Mouse (Mus musculus) frontal cortex, postnatal 14 days (tissue): ENCODE results near the gene Limch1.

ENCODE experiments used
- DNase-seq, 2 experiments: peaks; one replicate each; pipeline ENCODE4 v3.0.0; 2022; ENCODE audit warnings: low spot score in 2 of 2

Gene Limch1

DNA sequence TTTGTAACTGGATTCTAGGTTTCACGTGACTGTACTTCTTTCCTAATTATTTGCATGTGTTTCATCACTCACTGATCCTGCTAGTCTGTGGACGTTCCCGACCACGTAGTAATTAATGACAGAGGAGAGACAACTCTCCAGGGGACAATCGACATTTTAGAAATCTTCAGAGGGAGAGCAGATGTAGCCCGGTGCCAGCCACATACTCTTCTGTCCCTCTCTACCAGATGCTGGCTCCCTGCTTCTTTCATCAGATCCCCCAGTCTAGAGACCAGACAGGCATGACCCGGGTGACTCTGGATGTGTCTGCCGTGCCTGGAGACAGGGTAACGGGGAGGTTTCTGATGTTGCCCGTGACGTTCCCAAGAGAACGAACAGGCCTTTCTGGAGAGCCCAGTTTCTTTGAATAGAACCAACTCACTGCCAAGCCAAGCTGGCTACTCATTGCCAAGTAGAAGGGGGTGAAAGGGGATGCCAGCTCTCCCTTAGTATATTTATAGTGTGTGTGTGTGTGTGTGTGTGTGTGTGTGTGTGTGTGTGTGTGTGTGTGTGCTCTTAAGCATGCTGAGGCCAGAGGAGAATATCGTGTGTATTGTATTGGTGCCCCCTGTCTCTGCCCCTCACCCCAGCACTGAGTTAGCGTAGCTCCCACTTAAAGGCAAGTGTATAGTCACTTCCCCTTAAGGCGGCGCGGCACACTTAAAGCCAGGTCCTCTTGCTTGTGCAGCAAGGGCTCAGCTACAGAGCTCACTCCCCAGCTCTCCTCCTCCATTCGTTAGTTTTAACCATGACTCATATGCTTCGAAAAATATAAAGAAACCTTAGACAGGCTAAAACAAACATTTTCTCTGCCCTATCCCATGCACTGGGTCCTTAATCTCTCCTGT lies 233.9 kb downstream of the Limch1 start:
- peak in 1 of 2 experiments; percentile 29 for DNase-seq

DNA sequence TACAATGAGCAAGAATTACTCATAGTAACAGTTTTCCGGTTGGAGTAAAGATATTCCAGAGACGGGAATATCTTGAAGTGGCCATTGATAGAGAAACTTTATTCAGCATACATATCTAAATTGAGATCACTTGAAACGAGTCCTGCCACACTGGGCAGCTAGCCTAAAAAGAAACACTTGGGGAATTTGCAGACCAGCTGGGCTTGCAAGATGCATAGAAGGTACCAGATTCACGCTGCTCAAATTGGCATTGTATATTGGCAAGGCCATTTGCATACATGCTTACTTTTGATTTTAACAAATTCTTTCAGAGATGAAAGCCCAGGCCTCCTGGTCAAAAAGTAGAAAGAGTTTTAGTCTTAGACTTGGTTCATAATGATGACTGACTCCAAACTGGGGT lies 235.2 kb downstream of the Limch1 start:
- DNase-seq: peak in 1 of 2 experiments; percentile 40

DNA sequence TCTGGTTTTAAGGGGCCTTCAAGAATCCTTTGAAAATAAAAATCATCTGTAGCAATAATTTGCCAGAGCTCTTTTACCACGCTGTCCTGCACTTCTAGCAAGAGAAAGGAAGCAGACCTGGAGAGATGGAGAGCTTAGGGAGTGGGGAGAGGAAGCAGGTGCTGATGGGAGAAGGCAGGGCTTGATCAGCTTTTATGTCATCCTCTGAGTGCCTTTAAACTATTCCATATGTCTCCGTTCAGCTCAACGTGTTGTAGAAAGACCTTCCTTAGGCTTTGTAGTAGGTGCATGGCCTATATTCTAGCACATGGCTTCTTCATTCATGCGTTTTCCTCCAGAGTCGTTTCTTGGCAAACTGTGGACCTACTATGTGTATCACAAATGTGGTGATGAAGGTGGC lies 237.5 kb downstream of the Limch1 start:
- DNase-seq: no peak

DNA sequence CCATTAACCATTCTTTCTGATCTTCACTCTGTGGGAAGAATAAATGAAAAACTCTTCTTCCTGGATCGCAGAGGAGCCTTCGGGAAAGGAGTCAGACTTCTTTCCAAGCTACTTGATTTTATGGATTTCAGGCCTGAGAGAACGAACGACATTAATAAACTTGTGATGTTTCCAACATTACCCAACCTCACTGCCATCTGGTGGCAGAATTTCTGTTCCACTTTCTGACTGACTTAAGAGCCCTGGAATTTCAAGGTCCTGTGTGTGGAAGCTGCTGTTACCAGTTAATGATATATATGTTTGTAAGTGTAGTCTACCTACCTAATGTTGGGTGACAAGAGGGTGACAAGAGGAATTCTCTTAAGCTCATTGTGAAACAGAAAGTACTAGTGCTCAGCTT lies 243.3 kb downstream of the Limch1 start:
- DNase-seq: no peak

DNA sequence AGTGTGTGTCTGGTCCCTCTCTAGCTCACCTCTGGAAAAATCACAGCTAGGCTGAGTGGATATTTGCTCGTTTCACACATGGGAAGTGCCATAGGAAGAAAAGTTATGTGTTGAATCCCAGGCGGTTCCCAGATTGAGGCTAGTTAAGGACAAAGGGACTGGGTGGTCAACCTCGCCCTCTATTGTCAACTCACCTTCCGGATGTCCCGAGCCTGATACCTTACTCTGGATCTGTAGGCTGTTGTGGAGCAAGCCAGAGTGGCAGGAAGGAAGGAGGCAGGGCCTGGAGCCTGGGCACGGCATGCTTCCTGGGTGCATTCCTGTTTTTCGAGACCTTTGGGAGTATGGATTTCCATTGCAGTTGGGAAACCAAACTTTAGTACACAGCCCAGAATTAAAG lies 243.9 kb downstream of the Limch1 start:
- no peak for DNase-seq

DNA sequence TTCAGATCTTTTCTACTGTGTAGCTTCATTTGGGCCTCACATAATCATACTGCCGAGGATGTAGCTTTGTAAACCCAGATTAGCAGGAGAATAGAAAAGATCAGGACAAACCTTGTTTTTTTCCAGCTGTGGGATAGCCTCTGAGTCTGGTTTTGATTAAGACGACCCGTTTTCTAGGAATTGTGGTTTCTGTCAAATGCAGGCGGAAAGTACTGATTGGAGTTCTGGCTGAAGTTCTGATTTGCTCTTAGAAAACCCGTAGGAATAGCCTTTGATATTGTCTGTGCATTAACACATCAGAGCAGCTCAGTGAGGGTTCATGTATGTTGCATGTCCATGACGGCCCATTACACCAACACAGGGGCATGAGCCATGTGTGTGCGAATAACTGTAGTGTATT lies 246.8 kb downstream of the Limch1 start:
- DNase-seq: no peak

DNA sequence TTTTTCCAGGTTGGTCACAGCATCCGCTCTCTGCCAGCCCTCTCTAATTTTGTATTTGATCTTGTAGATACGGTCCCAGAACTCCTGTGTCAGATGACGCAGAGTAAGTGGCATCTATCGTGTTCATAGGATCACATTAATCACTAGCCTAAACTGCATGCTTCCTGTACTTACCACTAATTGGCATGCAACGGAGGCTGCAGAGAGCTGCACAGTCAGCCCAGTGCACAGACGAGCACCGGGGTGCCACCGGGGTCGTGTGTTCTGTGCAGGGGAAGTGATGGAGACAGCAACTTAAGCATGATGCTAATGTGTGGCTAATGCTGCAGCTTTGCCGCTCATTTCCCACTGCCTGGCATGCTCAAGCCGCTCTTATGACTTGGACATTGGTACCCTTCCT lies 247.4 kb downstream of the Limch1 start:
- no peak for DNase-seq

DNA sequence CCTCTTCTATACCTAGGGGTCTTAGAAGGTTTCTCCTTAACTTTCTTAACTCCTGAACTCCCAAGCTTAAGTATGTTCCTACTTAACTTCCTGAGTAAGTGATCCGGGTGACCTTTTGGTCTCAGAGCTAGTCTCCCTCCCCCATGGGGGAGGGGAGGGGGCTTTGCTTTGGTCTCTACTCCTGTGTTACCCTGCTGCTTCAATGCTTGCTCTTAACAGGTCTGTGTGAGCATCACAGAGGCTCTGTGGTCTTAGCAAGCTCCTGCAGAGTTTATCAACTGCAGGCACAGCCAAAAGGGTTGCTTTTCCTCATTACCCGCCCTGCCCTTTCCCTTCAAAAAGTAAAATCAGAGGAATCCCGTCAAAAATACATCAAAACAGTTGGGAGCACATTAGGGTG lies 250.5 kb downstream of the Limch1 start:
- no peak for DNase-seq

DNA sequence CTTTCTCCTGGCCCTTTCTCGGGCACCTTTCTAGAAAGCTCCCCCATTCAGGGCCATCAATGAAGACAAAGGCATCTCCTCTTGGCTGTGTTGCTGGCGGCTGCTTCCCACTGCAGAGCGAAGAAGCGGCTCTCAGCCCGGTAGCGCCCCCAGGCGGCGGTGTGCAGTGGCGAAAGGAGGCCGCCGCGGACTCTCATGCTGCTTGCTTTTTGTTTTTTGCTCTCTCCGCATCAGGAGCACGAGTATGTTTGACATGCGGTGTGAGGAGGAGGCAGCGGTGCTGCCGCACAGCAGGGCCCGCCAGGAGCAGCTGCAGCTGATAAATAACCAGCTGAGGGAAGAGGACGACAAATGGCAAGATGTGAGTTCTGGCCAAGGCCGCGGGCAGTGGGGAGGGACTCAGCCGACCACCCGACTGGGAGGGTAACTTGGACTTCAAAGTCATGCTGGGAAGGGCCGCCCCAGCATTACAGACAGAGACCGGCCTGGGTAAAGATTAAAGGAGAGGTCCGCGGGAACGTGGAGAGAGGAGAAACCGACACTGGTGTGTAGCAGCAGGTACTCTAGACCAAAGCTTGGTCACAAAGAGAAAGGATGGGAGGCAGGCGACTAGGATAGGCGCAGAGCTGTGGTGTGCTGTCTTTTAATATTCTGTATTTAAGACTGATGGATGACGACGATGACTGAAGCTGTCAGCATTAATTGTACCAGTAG lies 251.4 kb downstream of the Limch1 start:
- peak; percentile 69 to 84 for DNase-seq

DNA sequence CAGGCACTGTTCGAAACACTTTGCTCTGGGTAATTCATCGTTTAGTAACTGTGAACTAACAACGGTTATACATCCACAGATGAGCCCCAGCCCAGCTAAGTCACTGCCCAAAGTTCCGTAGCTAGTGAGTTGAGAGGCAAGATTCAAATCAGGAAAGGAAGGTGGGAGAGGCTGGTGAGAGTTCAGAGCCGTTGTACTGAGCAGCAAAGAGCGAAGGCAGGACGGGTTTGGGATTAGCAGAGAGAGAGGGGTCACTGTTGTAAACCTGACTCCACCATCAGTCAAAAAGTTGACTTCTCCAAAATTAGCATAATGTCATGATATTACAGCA lies 251.9 kb downstream of the Limch1 start:
- no peak for DNase-seq

DNA sequence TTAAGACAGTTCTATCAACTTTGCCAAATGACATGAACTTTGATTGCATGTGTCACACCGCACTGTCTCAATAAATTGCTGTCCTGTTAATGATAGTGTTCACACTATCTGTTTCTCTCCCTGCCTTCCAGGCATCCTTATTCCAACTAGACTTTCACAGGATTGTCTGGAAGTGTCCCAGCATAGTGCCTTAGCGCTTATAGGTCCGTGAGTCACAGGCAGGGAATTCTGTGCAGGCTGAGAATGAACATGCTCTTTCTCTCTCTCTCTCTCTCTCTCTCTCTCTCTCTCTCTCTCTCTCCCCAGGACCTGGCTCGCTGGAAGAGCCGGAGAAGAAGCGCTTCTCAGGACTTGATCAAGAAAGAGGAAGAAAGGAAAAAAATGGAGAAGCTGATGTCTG lies 252.7 kb downstream of the Limch1 start:
- no peak for DNase-seq

DNA sequence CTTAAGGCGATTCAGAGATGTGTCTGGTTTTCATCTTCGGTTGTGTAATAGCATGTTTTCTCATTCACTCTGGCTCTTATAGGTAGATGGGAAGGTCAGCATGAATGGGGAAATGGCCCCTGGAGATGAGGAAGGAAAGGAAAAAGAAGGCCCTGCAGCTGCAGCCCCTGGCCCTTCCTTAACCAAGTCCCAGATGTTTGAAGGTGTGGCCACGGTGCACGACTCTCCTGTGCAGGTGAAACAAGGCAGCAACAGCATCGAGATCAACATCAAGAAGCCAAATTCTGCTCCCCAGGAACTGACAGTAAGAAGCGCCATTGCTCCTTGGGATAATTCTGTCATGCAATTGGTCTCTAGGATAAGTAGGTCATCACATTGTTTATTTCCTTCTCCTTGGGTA lies 256.7 kb downstream of the Limch1 start:
- no peak for DNase-seq

DNA sequence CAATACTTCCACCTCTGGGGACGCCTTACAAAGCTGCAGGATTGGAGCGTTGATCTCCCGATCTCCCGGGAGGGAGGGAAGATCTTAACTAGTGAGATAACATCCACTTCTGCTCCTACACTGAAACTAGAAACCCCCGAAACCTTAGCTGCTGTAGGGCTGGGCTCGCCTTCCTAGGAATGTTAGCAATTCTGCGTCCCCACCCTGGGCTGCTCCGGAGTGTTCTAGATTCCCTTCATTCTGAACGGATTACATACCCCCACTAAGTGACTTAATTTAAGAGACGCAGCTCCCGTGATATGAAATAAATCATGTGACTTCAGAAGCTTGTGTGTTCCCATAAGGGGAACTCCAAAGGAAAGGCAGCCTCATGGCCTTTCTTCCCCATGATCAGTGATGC lies 259.0 kb downstream of the Limch1 start:
- DNase-seq: no peak

DNA sequence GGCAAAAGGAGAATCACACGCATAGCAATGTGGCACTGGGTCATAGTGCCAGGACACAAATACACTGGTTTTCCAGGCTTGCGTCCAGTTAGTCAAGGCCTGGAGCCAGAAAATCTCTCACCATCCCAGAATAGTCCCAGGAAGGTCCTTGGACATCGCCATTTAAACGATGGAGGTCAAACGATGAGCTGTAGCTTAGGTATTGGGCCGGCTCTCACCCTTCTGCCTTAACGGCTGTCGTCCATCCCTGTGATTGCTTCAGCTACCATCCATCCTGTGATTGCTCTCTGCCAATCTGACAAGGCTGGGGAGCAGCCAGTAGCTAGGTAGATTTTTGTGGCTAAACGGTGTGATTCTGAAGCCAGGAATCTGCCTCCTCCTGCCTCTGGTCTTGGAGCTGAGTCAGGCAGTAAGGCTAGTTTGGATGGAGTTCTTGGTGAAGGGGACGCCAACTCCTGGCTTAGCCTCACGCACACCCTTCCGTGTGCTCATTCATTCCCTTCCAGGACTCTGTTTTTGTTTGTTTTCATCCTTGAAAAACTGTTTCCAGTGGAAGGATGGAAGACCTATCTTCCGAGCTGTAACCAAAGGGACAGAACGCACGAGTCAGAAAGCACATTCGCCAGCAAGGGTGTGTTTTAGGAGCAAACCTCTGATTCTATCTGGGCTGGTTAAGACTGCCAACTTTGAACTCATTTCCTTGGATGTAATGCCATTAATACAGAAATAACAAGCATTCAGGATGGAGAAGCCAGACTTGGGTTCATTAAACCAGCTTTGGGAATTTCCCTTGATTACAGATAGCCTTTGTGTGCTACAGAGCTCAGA lies 265.6 kb downstream of the Limch1 start:
- no peak for DNase-seq

DNA sequence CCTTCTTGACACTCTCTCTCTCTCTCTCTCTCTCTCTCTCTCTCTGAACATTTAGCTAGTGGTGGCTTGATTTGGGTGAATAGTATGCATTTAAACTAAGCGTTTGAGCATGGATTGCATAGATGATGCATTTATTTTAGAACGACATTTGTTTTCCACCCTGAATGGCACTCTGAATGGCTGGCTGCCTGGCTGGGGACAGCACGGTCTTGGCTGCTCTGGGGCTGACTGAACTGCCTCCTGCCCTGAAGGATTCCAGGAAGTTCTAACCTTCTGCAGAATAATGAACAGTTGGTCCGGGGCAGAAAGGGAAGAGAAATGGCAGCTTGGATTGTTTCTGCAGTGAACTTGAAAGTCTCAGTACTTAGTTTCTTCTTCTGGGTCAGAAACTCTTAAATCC lies 266.4 kb downstream of the Limch1 start:
- no peak for DNase-seq

DNA sequence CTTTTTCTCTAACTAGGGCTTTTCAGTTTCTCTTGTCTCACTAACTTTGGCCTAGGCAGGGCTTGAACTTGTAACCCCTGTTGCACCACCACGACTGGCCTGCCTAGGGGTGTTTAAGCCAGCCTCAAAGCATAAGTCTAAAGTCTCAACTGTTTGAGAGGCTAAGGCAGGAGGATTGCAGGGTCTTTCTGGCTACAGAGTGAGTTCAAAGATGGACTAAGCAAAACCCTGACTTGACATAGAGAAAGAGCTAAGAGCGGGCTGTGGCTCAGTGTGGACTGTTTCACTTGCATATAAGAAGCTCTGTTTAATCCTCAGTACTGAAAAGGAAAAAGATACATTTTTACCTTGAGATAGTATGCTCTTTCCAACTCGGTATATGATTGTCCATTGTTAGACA lies 268.3 kb downstream of the Limch1 start:
- DNase-seq: no peak

DNA sequence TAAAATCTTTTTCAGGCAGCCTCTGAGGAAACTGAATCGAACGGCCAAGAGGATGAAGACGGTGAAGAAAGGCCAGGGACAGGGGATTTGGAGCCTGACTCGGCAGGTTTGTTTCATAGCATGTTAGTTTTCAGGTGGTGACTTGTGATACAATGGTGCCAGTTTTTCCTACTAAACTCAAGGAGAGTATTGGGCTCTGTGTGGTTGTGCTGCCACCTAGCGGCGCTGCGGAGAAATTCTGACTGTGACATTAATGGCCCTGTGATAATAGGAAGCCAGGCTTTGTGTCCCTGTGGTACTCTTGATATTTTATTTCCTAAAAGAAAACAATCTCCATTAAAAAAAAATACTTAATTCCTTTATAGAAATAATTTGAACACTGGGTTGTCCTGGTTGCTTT lies 270.8 kb downstream of the Limch1 start:
- peak; percentile 46 to 82 for DNase-seq

DNA sequence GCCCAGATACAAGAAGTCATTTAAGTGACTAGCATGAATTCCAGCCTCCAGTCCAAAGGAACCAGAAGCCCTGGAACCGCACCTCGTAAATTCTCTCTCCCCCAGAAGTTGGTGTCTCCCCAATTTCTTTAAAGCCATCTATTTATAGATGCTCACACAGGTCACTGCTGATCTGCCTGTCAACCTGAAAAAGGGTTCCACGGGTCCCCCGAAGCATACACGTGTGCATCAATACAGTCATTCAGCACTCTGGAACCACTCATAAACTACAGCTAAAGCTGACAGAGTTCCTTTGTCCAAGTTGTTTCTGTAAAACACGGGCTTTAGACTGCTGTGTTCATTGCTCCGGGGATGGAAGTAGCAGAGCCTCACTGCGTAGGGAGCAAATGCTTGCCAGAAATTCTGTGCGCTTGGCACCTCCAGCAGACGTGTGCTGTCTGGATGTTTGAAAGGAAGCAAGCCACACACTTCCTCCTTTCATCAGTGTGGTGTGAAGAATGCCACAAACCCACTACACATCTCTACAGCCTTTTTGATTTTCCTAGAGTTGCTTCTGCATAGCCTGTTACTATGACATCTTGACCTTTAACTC lies 278.9 kb downstream of the Limch1 start:
- DNase-seq: no peak

DNA sequence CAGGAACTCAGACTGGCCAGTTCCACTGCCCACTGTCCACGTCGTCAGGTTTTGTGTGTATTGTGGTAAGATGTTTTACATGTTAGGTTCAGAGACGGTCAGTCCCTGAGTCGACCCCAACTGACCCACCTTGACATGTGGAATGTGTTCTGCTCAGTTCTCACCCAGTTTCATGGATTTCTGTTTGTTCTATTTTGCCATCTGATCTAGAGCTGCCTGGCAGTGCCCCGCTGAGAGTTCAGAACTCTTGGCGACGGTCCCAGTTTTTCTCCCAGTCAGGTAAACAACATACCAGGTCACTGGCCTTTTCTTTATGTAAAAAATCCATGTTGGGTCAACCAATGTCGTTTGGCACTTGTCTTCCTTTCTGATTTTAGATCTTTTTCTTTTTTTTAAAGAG lies 279.5 kb downstream of the Limch1 start:
- DNase-seq: no peak

DNA sequence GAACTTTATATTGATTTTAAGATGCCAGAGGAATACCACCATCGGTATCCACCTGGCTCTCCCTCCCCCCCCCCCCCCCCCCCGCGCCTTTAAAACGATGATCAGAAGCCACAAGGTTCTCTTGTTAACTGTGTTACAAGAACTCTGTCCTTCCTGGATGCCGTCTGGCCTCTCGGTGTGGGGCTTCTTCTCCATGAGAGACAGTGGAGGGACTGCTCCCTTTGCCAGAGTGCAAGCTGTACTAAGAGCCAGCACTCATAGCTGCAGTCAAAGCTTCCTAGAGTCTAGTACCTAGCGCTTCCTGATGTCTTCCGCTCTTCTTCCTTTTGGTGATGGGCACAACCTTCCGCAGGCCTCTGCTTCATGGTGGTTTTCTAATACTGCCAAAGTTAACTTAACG lies 280.0 kb downstream of the Limch1 start:
- DNase-seq: no peak

DNA sequence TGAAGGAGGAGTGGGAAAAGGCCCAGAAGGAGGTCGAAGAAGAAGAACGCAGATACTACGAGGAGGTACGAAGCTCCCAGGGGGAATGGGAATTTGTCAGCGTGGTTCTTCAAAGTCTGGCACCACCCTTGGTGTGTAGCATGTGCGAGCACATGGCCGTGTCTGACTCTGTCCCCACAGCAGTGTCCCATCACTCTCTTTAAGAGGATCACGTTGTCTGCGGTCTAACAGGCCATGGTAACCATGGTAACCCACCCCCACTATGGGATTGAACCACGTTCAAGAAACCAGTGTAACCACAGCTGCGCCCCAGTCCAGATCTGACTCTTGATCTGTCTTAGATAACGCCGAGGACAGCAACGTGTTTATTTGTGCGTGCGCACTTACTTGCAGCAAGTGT lies 283.2 kb downstream of the Limch1 start:
- no peak for DNase-seq

DNA sequence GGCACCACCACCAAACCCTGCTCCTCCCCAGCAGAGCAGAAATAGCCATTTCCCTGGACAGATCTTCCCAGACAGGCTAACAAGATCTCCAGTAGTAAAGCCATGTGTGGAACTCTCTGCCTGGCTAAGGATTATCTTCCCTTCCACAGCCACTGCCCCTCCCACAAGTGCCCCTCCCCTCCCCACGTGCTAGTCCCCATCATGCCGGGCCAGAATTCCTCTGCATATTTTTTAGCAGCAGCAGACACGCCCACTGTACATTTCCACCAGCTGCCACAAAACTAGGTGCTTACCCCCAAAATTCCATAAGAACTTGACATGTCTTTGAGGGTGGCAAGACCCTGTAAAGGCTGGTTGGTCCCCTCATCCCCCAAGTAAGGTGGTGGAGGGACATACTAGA lies 284.3 kb downstream of the Limch1 start:
- no peak for DNase-seq
